Mouse (Mus musculus) brain, embryonic 14.5 days (tissue): ENCODE measurements at regions not wholly inside any gene's neighbourhood (a gene's known extent, or its start where the extent isn't known, plus 50 kb on each side); places are given as distances from the start of the nearest gene placed in this dataset.

Source experiments
- DNase-seq: peaks from one replicate; pipeline ENCODE4 v3.0.0-alpha.2; 2011; ENCODE audit warnings: low read depth
- CTCF ChIP-seq: fragments of 200-500 bp; IDR thresholded peaks from 2 replicates; pipeline ENCODE4 v1.5.1; 2012; ENCODE audit warnings: inconsistent platforms, mild to moderate bottlenecking, moderate library complexity, borderline replicate concordance; ENCODE audit not compliant: insufficient read depth, insufficient read length; ENCODE audit errors: extremely low read depth
- POLR2A ChIP-seq: fragments of 200-500 bp; IDR thresholded peaks from 2 replicates; pipeline ENCODE4 v1.6.1; 2012; ENCODE audit warnings: mild to moderate bottlenecking, inconsistent platforms, borderline replicate concordance; ENCODE audit not compliant: poor library complexity, insufficient read depth, insufficient read length, severe bottlenecking; ENCODE audit errors: extremely low read depth

GRCm38 (mm10) chr5:64716551-64716950 lies 86.6 kb upstream of the Klf3 start:
- TF ChIP-seq POLR2A (no peak), CTCF (no peak)
- no peak for DNase-seq

GRCm38 (mm10) chr5:64722211-64722610 lies 81.0 kb upstream of the Klf3 start:
- no peak for TF ChIP-seq CTCF
- no peak for TF ChIP-seq POLR2A
- DNase-seq: no peak

GRCm38 (mm10) chr5:64727847-64728246 lies 75.3 kb upstream of the Klf3 start:
- TF ChIP-seq CTCF (no peak), POLR2A (no peak)
- no peak for DNase-seq

- DNase-seq: no peak
- TF ChIP-seq POLR2A (no peak), CTCF (no peak)
Observed at GRCm38 (mm10) chr5:64732356-64732755, 70.8 kb upstream of the Klf3 start.

- no peak for DNase-seq
- TF ChIP-seq CTCF (no peak), POLR2A (no peak)
Observed at GRCm38 (mm10) chr5:64736985-64737384, 66.2 kb upstream of the Klf3 start.

- peak; percentile 39 for DNase-seq
- TF ChIP-seq CTCF (no peak), POLR2A (no peak)
Observed at GRCm38 (mm10) chr5:64738096-64738780, 65.0 kb upstream of the Klf3 start.

GRCm38 (mm10) chr5:64738781-64739310 lies 64.3 kb upstream of the Klf3 start:
- DNase-seq: peak; percentile 14
- TF ChIP-seq POLR2A (no peak), CTCF (no peak)

- TF ChIP-seq POLR2A (no peak), CTCF (no peak)
- peak; percentile 48 for DNase-seq
Observed at GRCm38 (mm10) chr5:64739311-64740261, 63.6 kb upstream of the Klf3 start.

GRCm38 (mm10) chr5:64744041-64744440 lies 59.1 kb upstream of the Klf3 start:
- no peak for DNase-seq
- TF ChIP-seq POLR2A (no peak), CTCF (no peak)

- TF ChIP-seq CTCF: no peak
- no peak for TF ChIP-seq POLR2A
- no peak for DNase-seq
Observed at GRCm38 (mm10) chr5:64744455-64744854, 58.7 kb upstream of the Klf3 start.

GRCm38 (mm10) chr5:64747461-64747860 lies 55.7 kb upstream of the Klf3 start:
- TF ChIP-seq CTCF: no peak
- TF ChIP-seq POLR2A: no peak
- DNase-seq: no peak
